Comparison of ENCODE assay signal across 32 mouse cellular contexts in genomic region chr2:137150953-137151352, GRCm38 (mm10).
"Had no signal": no experiment of that assay in that cellular context is flagged by ENCODE, and none has a peak within 500 bp of the region (broad histone marks: within the 10 kb centered on the region; RNA-seq: fewer than 3 reads in every experiment).

No protein-coding gene starts in this region.

- H3K4me1 ChIP-seq: limb, embryonic 10.5 days; limb, embryonic 13.5 days; liver, embryonic 12.5 days; liver, embryonic 13.5 days; liver, embryonic 15.5 days; lung, embryonic 15.5 days; megakaryocyte, embryonic 14.5 days had no signal

- H3K4me3 ChIP-seq: left cerebral cortex, adult 2 months; limb, embryonic 10.5 days; limb, embryonic 12.5 days; limb, embryonic 13.5 days; limb, embryonic 15.5 days; liver, embryonic 12.5 days; liver, embryonic 13.5 days; liver, embryonic 15.5 days; lung, embryonic 15.5 days; megakaryocyte, embryonic 14.5 days; midbrain, embryonic 10.5 days; midbrain, embryonic 12.5 days; midbrain, embryonic 13.5 days; midbrain, embryonic 15.5 days; myocyte had no signal

- ATAC-seq: liver, embryonic 12.5 days; liver, postnatal 0 days; lung, postnatal 0 days; midbrain, embryonic 13.5 days; midbrain, embryonic 15.5 days; midbrain, embryonic 16.5 days had no signal

- H3K27ac ChIP-seq: left cerebral cortex, adult 2 months; limb, embryonic 10.5 days; limb, embryonic 12.5 days; limb, embryonic 13.5 days; limb, embryonic 15.5 days; liver, embryonic 12.5 days; liver, embryonic 13.5 days; liver, embryonic 14.5 days; liver, embryonic 15.5 days; lung, embryonic 15.5 days; macrophage; midbrain, embryonic 10.5 days; midbrain, embryonic 12.5 days; midbrain, embryonic 13.5 days; midbrain, embryonic 15.5 days had no signal

- H3K9ac ChIP-seq: limb, embryonic 12.5 days; limb, embryonic 13.5 days; limb, embryonic 15.5 days; liver, embryonic 12.5 days; liver, embryonic 13.5 days; liver, embryonic 14.5 days; liver, embryonic 15.5 days; liver, postnatal 0 days; lung, embryonic 14.5 days; lung, embryonic 15.5 days; midbrain, embryonic 12.5 days; midbrain, embryonic 13.5 days; midbrain, embryonic 15.5 days had no signal

- H3K27me3 ChIP-seq: limb, embryonic 12.5 days; limb, embryonic 13.5 days; limb, embryonic 15.5 days; liver, embryonic 12.5 days; liver, embryonic 13.5 days; liver, embryonic 15.5 days; lung, embryonic 15.5 days; megakaryocyte, embryonic 14.5 days; midbrain, embryonic 15.5 days had no signal

- H3K36me3 ChIP-seq: limb, embryonic 10.5 days; limb, embryonic 12.5 days; limb, embryonic 13.5 days; limb, embryonic 15.5 days; liver, embryonic 12.5 days; liver, embryonic 13.5 days; liver, embryonic 15.5 days; lung, embryonic 15.5 days; midbrain, embryonic 10.5 days; midbrain, embryonic 12.5 days; midbrain, embryonic 13.5 days; midbrain, embryonic 15.5 days had no signal

- DNase-seq: left cerebral cortex, postnatal 4 days; liver; liver, embryonic 13.5 days; liver, postnatal 0 days; lung, adult 18-20 months; lung, adult 2 months; lung, embryonic 14.5 days; lung, postnatal 10 days; lung, postnatal 14 days; lung, postnatal 36 days; lung, postnatal 4 days; midbrain, embryonic 14.5 days had no signal

- H3K9me3 ChIP-seq: limb, embryonic 10.5 days; limb, embryonic 13.5 days; limb, embryonic 15.5 days; liver, embryonic 12.5 days; liver, embryonic 13.5 days; liver, embryonic 15.5 days; lung, embryonic 15.5 days; midbrain, embryonic 10.5 days; midbrain, embryonic 12.5 days; midbrain, embryonic 13.5 days; midbrain, embryonic 15.5 days had no signal

- H3K4me2 ChIP-seq: limb, embryonic 12.5 days; limb, embryonic 13.5 days; limb, embryonic 15.5 days; liver, embryonic 11.5 days; liver, embryonic 12.5 days; liver, embryonic 13.5 days; liver, embryonic 15.5 days; lung, embryonic 14.5 days; lung, embryonic 15.5 days; midbrain, embryonic 11.5 days; midbrain, embryonic 12.5 days; midbrain, embryonic 13.5 days; midbrain, embryonic 15.5 days had no signal
